Mouse (Mus musculus) heart, postnatal 25 days (tissue): Measurements from ENCODE around the gene Cenpo. TPM values are rescaled to one million over a fixed set of nuclear protein-coding genes. Genes with fewer than 3 reads are reported as not detected.

Source experiments
- DNase-seq: peaks from one replicate; pipeline ENCODE4 v3.0.0; 2022; ENCODE audit warnings: low spot score
- intact Hi-C: fragments of 180-260 bp; cut with DNase I; formaldehyde crosslinking; loops from one replicate; pipeline ENCODE4 v1.15.1; 2025
- total RNA-seq, 2 experiments: library from RNA; stranded (reverse); gene quantifications; 2 replicates each; pipeline ENCODE4 v1.2.3; 2021

Gene Cenpo
- total RNA-seq, 2 experiments from 2014 or later: 1.6 to 2.3 TPM

DNA sequence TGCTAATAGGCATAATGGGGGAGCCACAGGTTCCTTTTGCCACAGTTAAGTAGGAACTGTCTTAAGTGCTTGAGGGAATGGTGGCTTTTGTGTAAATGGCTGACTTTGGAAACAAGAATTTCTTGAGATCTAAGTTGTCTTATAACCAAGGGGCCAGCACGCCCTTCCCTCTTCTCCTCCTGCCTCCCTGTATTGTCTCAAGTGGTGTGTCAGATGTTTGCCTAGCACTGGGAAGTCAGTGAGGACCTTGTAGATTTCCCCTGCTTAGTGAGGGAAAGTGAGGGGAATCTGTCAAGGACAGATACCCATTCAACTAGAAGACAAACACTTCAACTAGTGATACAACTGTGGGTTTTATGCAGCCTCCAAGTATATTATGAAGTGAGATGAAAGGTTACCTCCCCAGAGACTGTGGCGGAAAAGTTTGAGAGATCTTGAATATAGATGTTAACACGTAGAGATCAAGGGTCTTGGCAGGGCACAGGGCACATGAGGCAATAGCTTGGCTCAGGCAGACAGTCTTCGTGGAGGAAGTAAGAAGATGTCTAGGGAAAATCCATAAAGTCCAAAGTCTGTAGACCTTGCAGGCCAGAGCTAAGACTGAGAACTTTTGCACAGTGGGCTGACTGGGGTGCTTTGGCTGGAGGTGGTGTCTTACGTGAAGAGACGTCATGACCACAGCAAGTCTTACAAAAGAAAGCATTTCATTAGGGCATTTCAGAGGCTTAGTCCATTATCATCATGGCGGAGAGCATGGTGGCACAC, 75.0 kb downstream of the Cenpo start:
- intact Hi-C loops: loop anchor here (5.0 kb wide), 1 partner anchor 48 kb away; no protein-coding TSS in a partner anchor
- DNase-seq: no peak

DNA sequence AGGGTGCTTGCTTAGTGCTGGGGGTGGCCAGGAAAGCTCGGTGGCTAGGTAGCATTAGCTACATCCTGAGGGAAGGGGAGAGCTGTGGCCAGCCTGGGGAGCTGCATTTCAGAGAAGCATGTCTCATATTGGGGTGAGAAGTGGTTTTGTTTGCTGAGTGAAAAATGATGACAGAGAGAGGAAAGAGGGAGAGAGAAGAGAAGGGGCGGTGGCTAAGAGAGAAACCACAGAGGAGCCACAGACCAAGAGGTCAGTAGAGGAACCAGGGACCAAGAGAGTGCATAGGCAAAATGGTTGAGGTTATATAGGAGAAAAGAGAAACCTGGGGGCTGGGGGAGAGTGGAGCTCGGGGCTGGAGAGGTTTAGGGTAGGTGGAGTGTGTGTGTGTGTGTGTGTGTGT, 75.9 kb downstream of the Cenpo start:
- no peak for DNase-seq
- intact Hi-C loops: loop anchor here (5.0 kb wide), 1 partner anchor 49 kb away; no protein-coding TSS in a partner anchor

DNA sequence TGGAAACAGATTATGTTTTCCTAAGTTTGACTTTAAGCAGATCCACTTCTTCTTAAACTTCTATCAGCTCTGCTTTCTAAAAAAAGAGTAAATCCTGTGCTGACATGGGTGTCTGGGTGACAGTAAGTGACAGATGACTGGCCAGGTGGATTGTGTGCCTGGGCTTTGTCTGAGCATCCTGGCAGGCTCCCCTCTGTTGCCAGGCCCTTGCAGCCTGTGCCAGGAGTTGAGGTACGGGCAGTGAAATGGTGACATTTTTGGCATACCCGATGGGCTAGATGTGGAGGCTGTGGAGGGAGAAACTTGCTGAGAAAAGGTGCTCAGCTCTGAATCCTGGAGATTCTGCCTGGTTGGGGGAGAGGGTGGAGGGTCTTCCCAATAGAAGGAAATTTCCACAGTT, 76.6 kb downstream of the Cenpo start:
- no peak for DNase-seq
- intact Hi-C loops: loop anchor here (5.0 kb wide), 1 partner anchor 50 kb away; no protein-coding TSS in a partner anchor

DNA sequence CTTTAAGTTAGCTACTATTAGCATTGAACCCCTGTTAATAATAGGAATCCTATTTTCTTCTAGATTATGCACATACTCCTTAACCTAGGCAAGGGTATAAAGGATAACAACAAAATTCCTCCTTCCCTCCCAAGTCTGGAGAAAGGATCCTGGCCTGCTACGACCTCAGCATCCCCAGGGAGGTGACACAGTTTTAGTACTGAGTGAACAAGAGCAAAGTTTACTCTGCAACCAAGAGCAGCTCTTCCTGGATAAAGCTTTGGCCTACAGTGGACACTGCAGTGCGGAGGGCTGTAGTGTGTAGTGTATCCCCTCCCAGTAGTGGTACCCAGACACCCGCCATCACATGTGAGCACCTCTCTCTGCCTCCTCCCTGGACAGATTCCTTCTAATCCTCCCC, 82.1 kb downstream of the Cenpo start:
- intact Hi-C loops: no loop called here
- peak; percentile 29 for DNase-seq

DNA sequence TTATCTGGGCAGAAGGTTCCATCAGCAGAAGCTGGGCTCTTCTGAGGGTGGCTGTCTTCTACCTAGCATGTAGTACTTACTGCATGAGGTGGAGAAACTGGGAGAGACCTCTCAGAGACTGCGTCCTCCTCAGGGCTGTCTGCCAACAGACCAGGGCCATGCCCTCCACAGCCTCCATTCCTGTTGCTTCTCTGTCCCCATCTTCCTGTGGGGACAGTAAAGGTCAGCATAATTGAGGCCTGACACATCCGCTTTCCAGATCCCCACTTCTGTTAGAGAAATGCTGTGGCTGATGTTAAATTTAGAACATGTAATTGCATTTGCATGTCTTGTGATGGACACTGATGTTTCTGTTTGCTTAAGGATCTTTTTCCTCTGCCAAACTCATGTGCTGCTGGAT, 83.2 kb downstream of the Cenpo start:
- no peak for DNase-seq
- intact Hi-C loops: no loop called here

Other genes starting within 250 kb of the Cenpo start
- gene Efr3b, start 195.4 kb downstream of the Cenpo start, total RNA-seq: 1 to 10 TPM; 7.3 to 7.9 TPM
- gene Dnajc27, start 151.7 kb downstream of the Cenpo start, total RNA-seq: 1 to 10 TPM; 7.2 TPM
- gene Adcy3, start 101.2 kb downstream of the Cenpo start, total RNA-seq: 1 to 10 TPM; 3.2 TPM
- gene Ptrhd1, start 267 bp downstream of the Cenpo start, total RNA-seq: 1 to 10 TPM; 3.6 to 4.0 TPM
- 10 to 100 TPM; 29.2 to 34.6 TPM for gene Ncoa1, start 242.9 kb upstream of the Cenpo start, total RNA-seq